25 mouse cellular contexts compared by ENCODE assay signal in genomic region chr6:28593708-28594107, GRCm38 (mm10).
"Had no signal": no experiment of that assay in that cellular context is flagged by ENCODE, and none has a peak within 500 bp of the region (broad histone marks: within the 10 kb centered on the region; RNA-seq: fewer than 3 reads in every experiment).

No protein-coding gene starts in this region.

- H3K4me3 ChIP-seq: heart, adult 2 months; heart, embryonic 13.5 days; heart, embryonic 15.5 days; hindbrain, embryonic 13.5 days; hindbrain, embryonic 15.5 days; kidney, embryonic 15.5 days; left cerebral cortex, adult 2 months; limb, embryonic 10.5 days; limb, embryonic 12.5 days; liver, embryonic 13.5 days had no signal

- ATAC-seq: hindbrain, postnatal 0 days; intestine, embryonic 16.5 days had no signal

- DNase-seq: gastrocnemius, postnatal 14 days; gastrocnemius, postnatal 36 days; heart, adult 11 months; heart, adult 2 months; heart, postnatal 14 days; heart, postnatal 36 days; kidney, adult 11 months; kidney, adult 2 months; kidney, adult 9 months; kidney, postnatal 14 days; kidney, postnatal 4 days; layer of hippocampus, adult 9-11 months; liver; liver, embryonic 13.5 days had no signal

- H3K27ac ChIP-seq: heart, adult 2 months; heart, embryonic 13.5 days; heart, embryonic 15.5 days; hindbrain, embryonic 13.5 days; hindbrain, embryonic 15.5 days; hindbrain, postnatal 0 days; kidney, embryonic 15.5 days; kidney, postnatal 0 days; left cerebral cortex, adult 2 months; limb, embryonic 10.5 days; limb, embryonic 12.5 days; liver, embryonic 13.5 days had no signal
